Mouse (Mus musculus) limb, embryonic 12.5 days (tissue): ENCODE results near the gene Megf9. TPM values are rescaled to one million over a fixed set of nuclear protein-coding genes. Genes with fewer than 3 reads are reported as not detected.

Experiments
- ATAC-seq: fragments of 200-750 bp; cut with Nextera tagmentation; 2 replicates; pipeline ENCODE4 v1.8.0; 2017; ENCODE audit warnings: low read depth, moderate TSS enrichment; ENCODE audit not compliant: insufficient number of reproducible peaks, insufficient read depth, low FRiP score, low TSS enrichment
- H3K27ac ChIP-seq: fragments of 300-500 bp; sonication (generic); 2 replicates; pipeline ENCODE4 v1.5.1; 2016; ENCODE audit warnings: mild to moderate bottlenecking, moderate library complexity
- H3K27me3 ChIP-seq: fragments of 300-500 bp; sonication (generic); 2 replicates; pipeline ENCODE4 v1.6.1; 2016; ENCODE audit warnings: mild to moderate bottlenecking, moderate library complexity
- H3K36me3 ChIP-seq: fragments of 300-500 bp; sonication (generic); 2 replicates; pipeline ENCODE4 v1.6.1; 2016; ENCODE audit warnings: mild to moderate bottlenecking, moderate library complexity
- H3K4me1 ChIP-seq: fragments of 300-500 bp; sonication (generic); replicated peaks from 2 replicates; pipeline ENCODE4 v1.6.1; 2016
- H3K4me2 ChIP-seq: fragments of 300-500 bp; sonication (generic); 2 replicates; pipeline ENCODE4 v1.6.1; 2016; ENCODE audit warnings: mild to moderate bottlenecking, moderate library complexity
- H3K4me3 ChIP-seq: fragments of 300-500 bp; sonication (generic); replicated peaks from 2 replicates; pipeline ENCODE4 v1.5.1; 2016; ENCODE audit warnings: mild to moderate bottlenecking
- H3K9ac ChIP-seq: fragments of 300-500 bp; sonication (generic); replicated peaks from 2 replicates; pipeline ENCODE4 v1.6.1; 2016; ENCODE audit warnings: mild to moderate bottlenecking, moderate library complexity
- H3K9me3 ChIP-seq: fragments of 300-500 bp; sonication (generic); 2 replicates; pipeline ENCODE4 v1.6.1; 2016; ENCODE audit warnings: mild to moderate bottlenecking, moderate library complexity
- WGBS: fragments of 180-500 bp; shearing (Covaris S2); methylation state at CpG from one replicate; pipeline ENCODE4 v1.1.7; 2016; 5-methylcytosine and 5-hydroxymethylcytosine counted together
- polyA plus RNA-seq: library from polyadenylated mRNA; unstranded; fragments of >200 nt; fragmentation: Nextera tagmentation; extraction: Ambion mirVana; gene quantifications from 2 replicates; pipeline ENCODE4 v1.2.1, GENCODE M21; 2016

Gene Megf9
- polyA plus RNA-seq, 1 experiment from 2014 or later, result 14.1 TPM

DNA sequence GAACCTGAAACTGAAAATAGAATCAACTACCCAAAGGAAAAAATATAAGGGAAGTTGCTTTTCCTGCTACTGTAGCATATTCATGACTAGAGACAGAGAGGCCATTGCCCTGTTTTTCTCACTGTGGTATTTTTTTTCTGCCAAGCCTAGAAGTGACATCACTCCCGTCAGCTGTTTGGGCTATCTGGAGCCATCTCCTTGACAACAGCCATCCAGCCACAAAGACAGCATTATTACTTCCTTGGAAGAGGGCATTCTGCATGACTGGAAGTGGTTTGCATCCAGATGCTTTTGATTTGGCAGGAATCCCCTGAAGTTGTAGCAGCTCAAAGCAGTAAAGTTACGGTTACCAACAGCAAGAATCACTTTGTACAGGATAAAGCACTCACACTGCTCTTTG lies 122.7 kb downstream of the Megf9 start:
- Histone ChIP-seq H3K36me3 (no peaks in the 10 kb centered on the region), H3K4me1 (peaks cover 31% of the 10 kb centered on the region), H3K4me3 (no peak overlapping the region), H3K27ac (no peak overlapping the region), H3K9me3 (no peaks in the 10 kb centered on the region), H3K4me2 (no peak overlapping the region), H3K27me3 (no peaks in the 10 kb centered on the region), H3K9ac (no peak overlapping the region)
- no peak for ATAC-seq
- WGBS, result 30% methylated on average over 2 of the region's 2 CpGs

- Histone ChIP-seq H3K27ac (peak within 1 kb of the TSS; percentile 89), H3K4me2 (peak within 1 kb of the TSS; percentile 52), H3K27me3 (no peaks in the 10 kb centered on the region), H3K4me3 (peak within 1 kb of the TSS; percentile 75), H3K9me3 (no peaks in the 10 kb centered on the region), H3K9ac (peak within 1 kb of the TSS; percentile 84), H3K36me3 (0 out of 2 replicates have a peak, but pooled peaks cover 2% of the 10 kb centered on the region), H3K4me1 (peaks cover 36% of the 10 kb centered on the region)
- WGBS, result under 1% methylated on average over 55 of the region's 55 CpGs
- peak; percentile 98 for ATAC-seq
These were observed 124.6 kb downstream of the Megf9 start, which contains the start of gene Cdk5rap2 for GRCm38 (mm10) chr4:70409994-70410721. Cdk5rap2 (minus strand) TSS chr4:70410443.

GRCm38 (mm10) chr4:70409456-70409855 lies 125.3 kb downstream of the Megf9 start:
- Histone ChIP-seq H3K4me1 (peaks cover 36% of the 10 kb centered on the region), H3K27me3 (no peaks in the 10 kb centered on the region), H3K36me3 (0 out of 2 replicates have a peak, but pooled peaks cover 4% of the 10 kb centered on the region), H3K4me3 (peak overlapping the region; percentile 75), H3K4me2 (peak overlapping the region; percentile 52), H3K9ac (peak overlapping the region; percentile 84), H3K9me3 (no peaks in the 10 kb centered on the region), H3K27ac (no peak overlapping the region)
- WGBS, result 27% methylated on average over 9 of the region's 9 CpGs
- no peak for ATAC-seq

- Histone ChIP-seq H3K4me2 (no peak overlapping the region), H3K27me3 (no peaks in the 10 kb centered on the region), H3K27ac (no peak overlapping the region), H3K36me3 (peaks cover 59% of the 10 kb centered on the region), H3K4me1 (0 out of 2 replicates have a peak, but pooled peaks cover 7% of the 10 kb centered on the region), H3K9me3 (no peaks in the 10 kb centered on the region), H3K4me3 (no peak overlapping the region), H3K9ac (no peak overlapping the region)
- no peak for ATAC-seq
- WGBS, result 81% methylated on average over 9 of the region's 9 CpGs
These were observed 132.5 kb downstream of the Megf9 start for GRCm38 (mm10) chr4:70402109-70402819.

- Histone ChIP-seq H3K4me2 (no peak overlapping the region), H3K9ac (no peak overlapping the region), H3K9me3 (no peaks in the 10 kb centered on the region), H3K27me3 (no peaks in the 10 kb centered on the region), H3K4me3 (no peak overlapping the region), H3K27ac (no peak overlapping the region), H3K36me3 (peaks cover 54% of the 10 kb centered on the region), H3K4me1 (peaks cover 11% of the 10 kb centered on the region; the same call in 1 of the 2 replicates)
- no peak for ATAC-seq
- WGBS, result 83% methylated on average over 5 of the region's 5 CpGs
These were observed 135.3 kb downstream of the Megf9 start for GRCm38 (mm10) chr4:70399476-70399875.

- no peak overlapping the region for H3K9ac ChIP-seq
- H3K27ac ChIP-seq, result no peak overlapping the region
- no peak overlapping the region for H3K4me2 ChIP-seq
- peaks cover 11% of the 10 kb centered on the region; the same call in 1 of the 2 replicates for H3K4me1 ChIP-seq
- no peak for ATAC-seq
- peaks cover 57% of the 10 kb centered on the region for H3K36me3 ChIP-seq
- 81% methylated on average over 2 of the region's 2 CpGs for WGBS
- H3K27me3 ChIP-seq, result no peaks in the 10 kb centered on the region
- H3K9me3 ChIP-seq, result no peaks in the 10 kb centered on the region
- no peak overlapping the region for H3K4me3 ChIP-seq
These were observed 135.7 kb downstream of the Megf9 start for GRCm38 (mm10) chr4:70399074-70399473.

- peaks cover 60% of the 10 kb centered on the region for H3K36me3 ChIP-seq
- H3K9ac ChIP-seq, result no peak overlapping the region
- H3K9me3 ChIP-seq, result no peaks in the 10 kb centered on the region
- no peak overlapping the region for H3K27ac ChIP-seq
- peaks cover 11% of the 10 kb centered on the region; the same call in 1 of the 2 replicates for H3K4me1 ChIP-seq
- 78% methylated on average over 4 of the region's 4 CpGs for WGBS
- no peaks in the 10 kb centered on the region for H3K27me3 ChIP-seq
- no peak overlapping the region for H3K4me2 ChIP-seq
- H3K4me3 ChIP-seq, result no peak overlapping the region
- ATAC-seq, result no peak
These were observed 136.7 kb downstream of the Megf9 start for GRCm38 (mm10) chr4:70398088-70398487.

DNA sequence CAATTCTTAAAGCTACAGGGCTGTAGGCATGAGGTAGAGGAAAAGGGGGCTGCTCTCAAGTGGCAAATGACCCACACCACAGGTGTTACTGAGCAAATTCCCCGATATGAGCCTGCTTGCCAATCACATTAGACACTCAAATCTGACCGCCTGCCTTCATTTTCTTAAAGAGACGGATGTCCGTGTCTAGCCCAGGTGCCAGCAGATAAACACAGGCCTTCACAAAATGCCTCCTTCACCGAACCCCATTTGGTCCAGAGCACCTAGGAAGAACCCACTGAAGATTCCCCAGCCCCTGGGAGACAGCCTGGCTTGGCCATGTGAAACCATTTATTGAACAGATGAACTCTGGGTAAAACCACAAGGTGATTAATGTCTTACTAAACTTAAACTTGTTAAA lies 138.1 kb downstream of the Megf9 start:
- H3K9ac ChIP-seq, result no peak overlapping the region
- H3K9me3 ChIP-seq, result no peaks in the 10 kb centered on the region
- 79% methylated on average over 5 of the region's 5 CpGs for WGBS
- ATAC-seq, result no peak
- no peak overlapping the region for H3K4me3 ChIP-seq
- peaks cover 58% of the 10 kb centered on the region for H3K36me3 ChIP-seq
- no peaks in the 10 kb centered on the region for H3K27me3 ChIP-seq
- 0 out of 2 replicates have a peak overlapping the region, but pooled peaks have one; percentile 23 for H3K27ac ChIP-seq
- no peak overlapping the region for H3K4me2 ChIP-seq
- peaks cover 11% of the 10 kb centered on the region; the same call in 1 of the 2 replicates for H3K4me1 ChIP-seq

DNA sequence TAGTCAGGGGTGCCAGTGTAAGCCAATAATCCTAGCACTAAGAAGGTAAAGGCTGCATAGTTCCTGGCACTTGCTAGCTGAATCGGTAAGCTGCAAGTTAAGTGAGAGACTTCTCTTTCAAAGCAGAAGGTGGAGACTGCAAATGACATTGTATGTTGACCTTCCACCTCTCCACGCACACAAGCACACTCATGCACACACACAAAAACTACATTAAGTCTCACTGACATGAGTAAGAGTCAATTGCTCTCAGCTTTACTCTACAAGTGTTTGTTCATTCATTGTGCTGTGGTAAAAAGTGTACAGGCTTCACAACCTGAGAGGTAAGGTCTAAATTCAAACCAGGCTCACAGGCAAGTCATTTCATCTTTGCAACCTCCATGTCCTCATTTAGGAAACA lies 140.1 kb downstream of the Megf9 start:
- Histone ChIP-seq H3K4me3 (no peak overlapping the region), H3K27me3 (no peaks in the 10 kb centered on the region), H3K9ac (no peak overlapping the region), H3K4me1 (peaks cover 14% of the 10 kb centered on the region), H3K4me2 (no peak overlapping the region), H3K9me3 (no peaks in the 10 kb centered on the region), H3K27ac (no peak overlapping the region), H3K36me3 (peaks cover 44% of the 10 kb centered on the region)
- WGBS, result 88% methylated on average over 2 of the region's 2 CpGs
- ATAC-seq, result no peak

GRCm38 (mm10) chr4:70391760-70392372 lies 142.9 kb downstream of the Megf9 start:
- peaks cover 29% of the 10 kb centered on the region for H3K36me3 ChIP-seq
- H3K27ac ChIP-seq, result no peak overlapping the region
- H3K9ac ChIP-seq, result no peak overlapping the region
- ATAC-seq, result no peak
- H3K4me3 ChIP-seq, result no peak overlapping the region
- no peak overlapping the region for H3K4me2 ChIP-seq
- no peaks in the 10 kb centered on the region for H3K27me3 ChIP-seq
- 88% methylated on average over 11 of the region's 11 CpGs for WGBS
- H3K9me3 ChIP-seq, result no peaks in the 10 kb centered on the region
- peaks cover 17% of the 10 kb centered on the region for H3K4me1 ChIP-seq

DNA sequence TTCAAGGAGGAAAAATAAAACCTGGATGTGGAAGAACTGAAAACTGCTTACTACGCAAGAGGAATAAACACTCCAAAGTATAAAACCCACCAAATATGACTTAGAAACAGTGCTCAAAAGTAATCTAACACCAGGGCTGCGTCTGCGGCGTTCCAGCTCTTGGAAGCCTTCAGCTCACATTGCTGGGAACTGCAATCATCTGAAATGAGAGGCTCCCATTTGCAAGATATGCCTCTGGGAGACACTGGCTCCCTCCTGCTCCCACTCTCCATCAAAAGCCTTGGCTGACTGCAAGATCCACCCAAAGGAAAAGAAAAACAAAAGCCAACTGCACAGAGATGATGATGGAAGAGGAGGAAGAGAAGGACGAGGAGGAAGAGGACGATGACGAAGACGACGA lies 143.7 kb downstream of the Megf9 start:
- no peak for ATAC-seq
- Histone ChIP-seq H3K27ac (no peak overlapping the region), H3K36me3 (peaks cover 29% of the 10 kb centered on the region)

More for the DNA sequence above, 143.7 kb downstream of the Megf9 start:
- Histone ChIP-seq H3K27me3 (no peaks in the 10 kb centered on the region), H3K4me1 (peaks cover 17% of the 10 kb centered on the region), H3K9me3 (no peaks in the 10 kb centered on the region), H3K4me2 (no peak overlapping the region), H3K4me3 (no peak overlapping the region), H3K9ac (no peak overlapping the region)
- WGBS, result 92% methylated on average over 9 of the region's 9 CpGs
